Mouse (Mus musculus): ENCODE measurements around the gene Ovgp1.
A peak's percentile ranks its signal among the peaks of the same experiment; 100 is the strongest.

- no peak for TF ChIP-seq CHD2 (IDR thresholded peaks at IDR 0.05; ENCODE audit: low read depth, low read length)
- TF ChIP-seq HCFC1 (IDR thresholded peaks at IDR 0.05; ENCODE audit: borderline replicate concordance, insufficient read depth, low read length): 0 out of 2 replicates have a peak, but pooled peaks have one; percentile 3
Observed at GRCm38 (mm10) chr3:105959585-105959984, 13.9 kb upstream of the Ovgp1 start.
